Mouse (Mus musculus) liver, adult 2 months (tissue): Measurements from ENCODE around the gene Atg16l2. TPM values are rescaled to one million over a fixed set of nuclear protein-coding genes. Genes with fewer than 3 reads are reported as not detected.

Experiments
- DNase-seq: peaks from one replicate; pipeline ENCODE4 v3.0.0-alpha.2; 2011; ENCODE audit warnings: low read depth, low spot score; ENCODE audit errors: extremely low read depth
- H3K27ac ChIP-seq: fragments of 200-500 bp; replicated peaks from 2 replicates; pipeline ENCODE4 v1.5.1; 2012; ENCODE audit warnings: low read depth, mild to moderate bottlenecking, control low read depth, inconsistent platforms, low read length; ENCODE audit not compliant: insufficient read depth
- H3K27me3 ChIP-seq: fragments of 200-500 bp; 2 replicates; pipeline ENCODE4 v1.6.1; 2012; ENCODE audit warnings: mild to moderate bottlenecking, moderate library complexity, low read length, inconsistent platforms; ENCODE audit not compliant: control insufficient read depth, insufficient read depth
- H3K36me3 ChIP-seq: fragments of 200-500 bp; 2 replicates; pipeline ENCODE4 v1.6.1; 2012; ENCODE audit warnings: low read length, inconsistent platforms; ENCODE audit not compliant: control insufficient read depth, insufficient read depth
- H3K4me1 ChIP-seq: fragments of 200-500 bp; 2 replicates; pipeline ENCODE4 v1.6.1; 2011; ENCODE audit warnings: low read length; ENCODE audit not compliant: control insufficient read depth, insufficient read depth
- H3K4me3 ChIP-seq: fragments of 200-500 bp; 2 replicates; pipeline ENCODE4 v1.5.1; 2011; ENCODE audit warnings: low read depth, mild to moderate bottlenecking, control low read depth, low read length, moderate library complexity; ENCODE audit not compliant: insufficient read depth
- H3K79me2 ChIP-seq: fragments of 200-500 bp; 2 replicates; pipeline ENCODE4 v1.6.1; 2012; ENCODE audit warnings: inconsistent platforms, mild to moderate bottlenecking, low read length, moderate library complexity; ENCODE audit not compliant: control insufficient read depth, insufficient read depth
- H3K9ac ChIP-seq: fragments of 200-500 bp; 2 replicates; pipeline ENCODE4 v1.6.1; 2012; ENCODE audit warnings: low read depth, mild to moderate bottlenecking, control low read depth, inconsistent platforms, low read length
- CTCF ChIP-seq: fragments of 200-500 bp; IDR thresholded peaks from 2 replicates; pipeline ENCODE4 v1.5.1; 2011; ENCODE audit warnings: low read depth, low read length, control low read depth
- POLR2A ChIP-seq: fragments of 200-500 bp; IDR thresholded peaks from 2 replicates; pipeline ENCODE4 v1.6.1; 2011; ENCODE audit warnings: low read length, control low read depth; ENCODE audit not compliant: insufficient read depth; ENCODE audit errors: extremely low read depth
- WGBS: fragments of 180-500 bp; shearing (Covaris S2); methylation state at CpG from one replicate; pipeline ENCODE4 v1.1.7; 2018; 5-methylcytosine and 5-hydroxymethylcytosine counted together
- polyA plus RNA-seq: library from polyadenylated mRNA; depleted of rRNA; stranded (reverse); fragments of >200 nt; gene quantifications from 2 replicates; pipeline ENCODE4 v1.2.3, GENCODE M21; 2012
- total RNA-seq: library from RNA; depleted of rRNA; stranded (reverse); fragments of >200 nt; gene quantifications from 2 replicates; pipeline ENCODE4 v1.2.3, GENCODE M21; 2014

Atg16l2 gene
- total and polyA plus RNA-seq, 2 experiments, result 9.1 to 13.8 TPM

- TF ChIP-seq CTCF, result no peak
- TF ChIP-seq POLR2A, result no peak
- H3K79me2 ChIP-seq, result no peaks in the 10 kb centered on the region
- no peak overlapping the region for H3K4me3 ChIP-seq
- no peaks in the 10 kb centered on the region for H3K27me3 ChIP-seq
- peaks cover 35% of the 10 kb centered on the region; the same call in 1 of the 2 replicates for H3K36me3 ChIP-seq
- no peak for DNase-seq
- WGBS, result 94% methylated on average over 8 of the region's 8 CpGs
- no peak overlapping the region for H3K9ac ChIP-seq
- no peak overlapping the region for H3K27ac ChIP-seq
- no peaks in the 10 kb centered on the region; the same call in 1 of the 2 replicates for H3K4me1 ChIP-seq
Observed at GRCm38 (mm10) chr7:101291641-101292040, 10.4 kb downstream of the Atg16l2 start.

GRCm38 (mm10) chr7:101291211-101291610, 10.8 kb downstream of the Atg16l2 start:
- Histone ChIP-seq H3K27ac (no peak overlapping the region), H3K4me3 (no peak overlapping the region), H3K27me3 (no peaks in the 10 kb centered on the region), H3K36me3 (peaks cover 39% of the 10 kb centered on the region), H3K9ac (no peak overlapping the region), H3K79me2 (no peaks in the 10 kb centered on the region), H3K4me1 (no peaks in the 10 kb centered on the region; the same call in 1 of the 2 replicates)
- no peak for DNase-seq
- TF ChIP-seq CTCF, result no peak
- no peak for TF ChIP-seq POLR2A
- 89% methylated on average over 5 of the region's 5 CpGs for WGBS

- Histone ChIP-seq H3K36me3 (peaks cover 38% of the 10 kb centered on the region), H3K4me1 (no peaks in the 10 kb centered on the region; the same call in 1 of the 2 replicates), H3K4me3 (no peak overlapping the region), H3K27me3 (no peaks in the 10 kb centered on the region), H3K9ac (no peak overlapping the region), H3K79me2 (no peaks in the 10 kb centered on the region), H3K27ac (no peak overlapping the region)
- TF ChIP-seq POLR2A (no peak), CTCF (no peak)
- WGBS, result 85% methylated on average over 10 of the region's 10 CpGs
- no peak for DNase-seq
Observed at GRCm38 (mm10) chr7:101290401-101290800, 11.7 kb downstream of the Atg16l2 start.

- DNase-seq, result peak; percentile 32
- Histone ChIP-seq H3K79me2 (no peaks in the 10 kb centered on the region), H3K36me3 (peaks cover 45% of the 10 kb centered on the region), H3K9ac (no peak overlapping the region), H3K4me1 (no peaks in the 10 kb centered on the region), H3K27me3 (no peaks in the 10 kb centered on the region), H3K4me3 (no peak overlapping the region), H3K27ac (no peak overlapping the region)
- 56% methylated on average over 4 of the region's 4 CpGs for WGBS
- TF ChIP-seq CTCF, result peak; percentile 82
- TF ChIP-seq POLR2A, result no peak
Observed at GRCm38 (mm10) chr7:101288436-101288835, 13.6 kb downstream of the Atg16l2 start.

GRCm38 (mm10) chr7:101287820-101288219, 14.2 kb downstream of the Atg16l2 start:
- WGBS, result 92% methylated on average over 2 of the region's 2 CpGs
- DNase-seq, result no peak

GRCm38 (mm10) chr7:101286891-101287290, 15.2 kb downstream of the Atg16l2 start:
- WGBS, result 87% methylated on average over 4 of the region's 4 CpGs
- no peaks in the 10 kb centered on the region for H3K4me1 ChIP-seq
- peaks cover 55% of the 10 kb centered on the region for H3K36me3 ChIP-seq
- H3K27ac ChIP-seq, result no peak overlapping the region
- H3K9ac ChIP-seq, result no peak overlapping the region
- no peak for DNase-seq
- TF ChIP-seq CTCF, result no peak
- TF ChIP-seq POLR2A, result no peak
- no peak overlapping the region for H3K4me3 ChIP-seq
- no peaks in the 10 kb centered on the region for H3K27me3 ChIP-seq
- peaks cover 2% of the 10 kb centered on the region; the same call in 1 of the 2 replicates for H3K79me2 ChIP-seq

More at GRCm38 (mm10) chr7:101287820-101288219, 14.2 kb downstream of the Atg16l2 start:
- peaks cover 49% of the 10 kb centered on the region for H3K36me3 ChIP-seq
- no peak overlapping the region for H3K4me3 ChIP-seq
- no peak for TF ChIP-seq POLR2A
- TF ChIP-seq CTCF, result no peak
- no peak overlapping the region for H3K9ac ChIP-seq
- H3K4me1 ChIP-seq, result no peaks in the 10 kb centered on the region
- H3K79me2 ChIP-seq, result no peaks in the 10 kb centered on the region
- no peaks in the 10 kb centered on the region for H3K27me3 ChIP-seq
- H3K27ac ChIP-seq, result no peak overlapping the region
